Mouse (Mus musculus): ENCODE measurements around the gene Cdh13.

DNA sequence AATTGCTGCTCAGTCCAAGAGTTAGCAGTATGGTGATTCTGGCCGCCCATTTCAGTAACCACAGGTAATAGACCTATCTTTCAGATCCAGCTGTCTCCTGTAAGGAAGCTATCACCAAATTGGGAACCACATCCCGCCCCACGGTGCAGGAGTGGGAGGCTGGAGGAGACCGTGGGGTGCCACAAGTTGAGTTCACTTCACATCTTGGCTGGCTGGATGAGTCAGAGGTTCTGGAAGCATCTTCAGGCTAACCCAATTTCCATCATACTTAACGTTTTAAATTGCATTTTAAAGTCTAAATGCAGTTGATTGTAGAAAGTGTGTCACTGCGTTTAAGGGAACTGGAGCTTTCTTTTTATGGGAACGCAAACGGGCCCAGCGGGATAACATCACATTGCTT lies 511.4 kb downstream of the Cdh13 start:
- TF ChIP-seq TAL1 (IDR thresholded peaks at IDR 0.05; ENCODE audit: low read length) (no peak), GATA1 (IDR thresholded peaks at IDR 0.05; ENCODE audit: low read length) (no peak)

Measured in erythroblast, embryonic 14.5 days (primary cell).